Mouse (Mus musculus): ENCODE measurements around the gene Snx12. TPM values are rescaled to one million over a fixed set of nuclear protein-coding genes. Genes with fewer than 3 reads are reported as not detected.

The Snx12 gene
- polyA plus RNA-seq, 1 experiment from 2014 or later = 75.1 TPM

DNA sequence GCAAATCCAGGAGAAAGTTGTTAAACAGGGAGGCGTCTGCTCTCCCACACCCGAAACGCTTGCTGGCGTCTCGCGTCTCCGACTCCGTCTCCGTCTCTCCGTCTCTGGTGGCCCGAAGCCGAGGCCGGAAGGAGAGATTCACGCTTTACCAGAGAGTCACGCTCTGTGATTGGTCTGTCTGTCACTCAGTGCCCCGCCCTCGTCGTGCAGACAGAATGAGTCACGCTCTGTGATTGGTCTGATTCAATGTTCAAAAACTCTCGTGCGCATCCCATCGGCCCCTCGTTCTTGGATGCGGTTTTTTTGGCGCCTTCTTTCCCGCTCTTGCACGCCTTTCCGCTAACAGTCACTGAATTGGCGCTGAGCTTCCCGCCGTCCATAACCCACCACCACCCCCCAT is 162.8 kb downstream of the Snx12 start, which contains the start of gene Tex11:
Gene Tex11, minus strand, starts transcription at position 127 of the 400 bp plus-strand sequence.
- in situ Hi-C loops (cut with MboI; ENCODE audit: low pct_unique_long_range_greater_than_20kb) = no loop called here
- ATAC-seq = no peak
- ChIA-PET CTCF (no interaction called here), POLR2A (no interaction called here)
- H3K27me3 ChIP-seq = peaks cover 22% of the 10 kb centered on the region
- no peak for DNase-seq (ENCODE audit: low read depth, low spot score)
- no peak for TF ChIP-seq CTCF (IDR thresholded peaks at IDR 0.05)

Other genes with a start within 250 kb of the Snx12 start
- not detected for gene Tex11, start 162.9 kb downstream of the Snx12 start, polyA plus RNA-seq (2021)
- 0.59 TPM for gene Slc7a3, start 136.5 kb downstream of the Snx12 start, polyA plus RNA-seq (2021)
- 32.6 TPM for gene Foxo4, start 32.0 kb upstream of the Snx12 start, polyA plus RNA-seq (2021)
- not detected for gene Gm614, start 41.4 kb upstream of the Snx12 start, polyA plus RNA-seq (2021)
- gene Il2rg, start 45.7 kb upstream of the Snx12 start, polyA plus RNA-seq (2021) = 0.13 TPM
- gene Gm20489, start 46.5 kb upstream of the Snx12 start, polyA plus RNA-seq (2021) = not detected
- 57.5 TPM for gene Med12, start 51.5 kb upstream of the Snx12 start, polyA plus RNA-seq (2021)
- gene Nlgn3, start 76.6 kb upstream of the Snx12 start, polyA plus RNA-seq (2021) = 0.09 TPM
- 0.18 TPM for gene Gjb1, start 153.8 kb upstream of the Snx12 start, polyA plus RNA-seq (2021)
- gene Zmym3, start 198.3 kb upstream of the Snx12 start, polyA plus RNA-seq (2021) = 60.5 TPM
- gene Nono, start 206.8 kb upstream of the Snx12 start, polyA plus RNA-seq (2021) = 278 TPM
- gene Itgb1bp2, start 226.5 kb upstream of the Snx12 start, polyA plus RNA-seq (2021) = 0.36 TPM